In genomic region chr5:93282446-93283107, GRCm38 (mm10) we compare ENCODE assay signal across 11 mouse cellular contexts. TPM values are rescaled to one million over a fixed set of nuclear protein-coding genes. Genes with fewer than 3 reads are reported as not detected.
DNase-seq lines count a peak whose midpoint lies in the region; ATAC-seq lines count a peak whose summit lies in the region.
"Had no signal": no experiment of that assay in that cellular context is flagged by ENCODE, and none has a peak within 500 bp of the region (broad histone marks: within the 10 kb centered on the region; RNA-seq: fewer than 3 reads in every experiment).

No protein-coding gene starts in this region.

- H3K27me3 ChIP-seq in midbrain, embryonic 11.5 days (ENCODE audit: control insufficient read depth, insufficient read depth, low read length), result no peaks in the 10 kb centered on the region
- H3K27me3 ChIP-seq in midbrain, embryonic 10.5 days (ENCODE audit: low read depth, poor library complexity, severe bottlenecking), result no peaks in the 10 kb centered on the region
- no peaks in the 10 kb centered on the region for H3K27me3 ChIP-seq in heart, embryonic 15.5 days
- H3K27me3 ChIP-seq in limb, embryonic 13.5 days, result no peaks in the 10 kb centered on the region
- H3K27me3 ChIP-seq in stomach, embryonic 16.5 days (ENCODE audit: control insufficient read depth, insufficient read depth, low read length), result no peaks in the 10 kb centered on the region
- H3K27me3 ChIP-seq: CH12.LX had no signal

- no peaks in the 10 kb centered on the region for H3K36me3 ChIP-seq in midbrain, embryonic 11.5 days (ENCODE audit: control insufficient read depth, insufficient read depth, low read length)
- H3K36me3 ChIP-seq in midbrain, embryonic 10.5 days, result peaks cover 8% of the 10 kb centered on the region
- peaks cover 5% of the 10 kb centered on the region; the same call in 1 of the 2 replicates for H3K36me3 ChIP-seq in heart, embryonic 15.5 days
- H3K36me3 ChIP-seq in limb, embryonic 13.5 days, result peaks cover 13% of the 10 kb centered on the region
- H3K36me3 ChIP-seq in stomach, embryonic 16.5 days (ENCODE audit: control insufficient read depth, insufficient read depth, low read length), result no peaks in the 10 kb centered on the region

- ATAC-seq in midbrain, embryonic 11.5 days (ENCODE audit: low FRiP score), result no peak
- ATAC-seq in heart, embryonic 15.5 days (replicated peaks; ENCODE audit: insufficient number of reproducible peaks, insufficient read depth, low FRiP score, low read depth), result peak; percentile 47; the same call in 1 of the 2 replicates
- ATAC-seq in limb, embryonic 13.5 days (ENCODE audit: low FRiP score, low read depth), result peak; percentile 46
- ATAC-seq in stomach, embryonic 16.5 days (ENCODE audit: insufficient read depth, low FRiP score), result peak; percentile 85

- no peaks in the 10 kb centered on the region for H3K9me3 ChIP-seq in midbrain, embryonic 11.5 days (ENCODE audit: control insufficient read depth, low read length)
- H3K9me3 ChIP-seq in midbrain, embryonic 10.5 days (replicated peaks), result no peaks in the 10 kb centered on the region
- H3K9me3 ChIP-seq in heart, embryonic 15.5 days (replicated peaks), result no peaks in the 10 kb centered on the region
- no peaks in the 10 kb centered on the region for H3K9me3 ChIP-seq in limb, embryonic 13.5 days
- H3K9me3 ChIP-seq in stomach, embryonic 16.5 days (replicated peaks; ENCODE audit: control insufficient read depth, low read length), result no peaks in the 10 kb centered on the region

- 88% methylated on average over 14 of the region's 14 CpGs for WGBS in midbrain, embryonic 11.5 days
- WGBS in midbrain, embryonic 10.5 days, result 86% methylated on average over 14 of the region's 14 CpGs
- WGBS in heart, embryonic 15.5 days, result 65% methylated on average over 14 of the region's 14 CpGs
- WGBS in limb, embryonic 13.5 days, result 66% methylated on average over 14 of the region's 14 CpGs
- 69% methylated on average over 14 of the region's 14 CpGs for WGBS in stomach, embryonic 16.5 days

- DNase-seq in midbrain, embryonic 11.5 days (ENCODE audit: low spot score, missing footprints), result peak; percentile 76
- DNase-seq in midbrain, embryonic 10.5 days (ENCODE audit: low spot score), result no peak
- no peak for DNase-seq in right cerebral cortex, postnatal 36 days (ENCODE audit: low spot score in 2 of 2)
- DNase-seq in embryo, embryonic 10 days (ENCODE audit: low spot score), result no peak
- no peak for DNase-seq in left cerebral cortex, postnatal 4 days
- DNase-seq: cerebellum, postnatal 36 days; spleen, adult 18-20 months had no signal

- H3K27ac ChIP-seq in midbrain, embryonic 11.5 days (ENCODE audit: low read depth, low read length), result no peak overlapping the region
- no peak overlapping the region for H3K27ac ChIP-seq in midbrain, embryonic 10.5 days (replicated peaks)
- no peak overlapping the region for H3K27ac ChIP-seq in heart, embryonic 15.5 days
- no peak overlapping the region; the same call in 1 of the 2 replicates for H3K27ac ChIP-seq in limb, embryonic 13.5 days
- no peak overlapping the region for H3K27ac ChIP-seq in stomach, embryonic 16.5 days (ENCODE audit: low read length)

- no peak overlapping the region for H3K9ac ChIP-seq in midbrain, embryonic 11.5 days (ENCODE audit: low read length)
- H3K9ac ChIP-seq in heart, embryonic 15.5 days, result no peak overlapping the region
- no peak overlapping the region for H3K9ac ChIP-seq in limb, embryonic 13.5 days
- H3K9ac ChIP-seq in stomach, embryonic 16.5 days (ENCODE audit: low read length), result no peak overlapping the region

- H3K4me1 ChIP-seq in midbrain, embryonic 11.5 days (ENCODE audit: control insufficient read depth, insufficient read depth, low read length), result no peaks in the 10 kb centered on the region
- no peaks in the 10 kb centered on the region for H3K4me1 ChIP-seq in midbrain, embryonic 10.5 days
- H3K4me1 ChIP-seq in heart, embryonic 15.5 days (replicated peaks), result no peaks in the 10 kb centered on the region; the same call in 1 of the 2 replicates
- H3K4me1 ChIP-seq in limb, embryonic 13.5 days, result no peaks in the 10 kb centered on the region
- H3K4me1 ChIP-seq in stomach, embryonic 16.5 days (ENCODE audit: control insufficient read depth, insufficient read depth, low read length), result no peaks in the 10 kb centered on the region

- no peak overlapping the region for H3K4me2 ChIP-seq in midbrain, embryonic 11.5 days
- H3K4me2 ChIP-seq in heart, embryonic 15.5 days, result no peak overlapping the region
- H3K4me2 ChIP-seq in limb, embryonic 13.5 days (replicated peaks), result no peak overlapping the region
- no peak overlapping the region for H3K4me2 ChIP-seq in stomach, embryonic 16.5 days (ENCODE audit: low read depth, low read length)

- no peak overlapping the region for H3K4me3 ChIP-seq in midbrain, embryonic 11.5 days (ENCODE audit: low read depth, low read length)
- no peak overlapping the region for H3K4me3 ChIP-seq in midbrain, embryonic 10.5 days
- no peak overlapping the region for H3K4me3 ChIP-seq in heart, embryonic 15.5 days
- H3K4me3 ChIP-seq in limb, embryonic 13.5 days, result no peak overlapping the region
- H3K4me3 ChIP-seq in stomach, embryonic 16.5 days (replicated peaks; ENCODE audit: low read length), result no peak overlapping the region

- intact Hi-C loops in left cerebral cortex, postnatal 4 days (cut with DNase I), result no loop called here

RNA-seq across cellular contexts. Expression of gene Ccng2, which starts 15.5 kb away (rescaled TPM):
- polyA plus RNA-seq in midbrain, embryonic 11.5 days (2014; fragmentation: Nextera tagmentation; extraction: Ambion mirVana), result 94.2 and 97.7 TPM in 2 replicates
- polyA plus RNA-seq in midbrain, embryonic 10.5 days (2016; fragmentation: Nextera tagmentation; extraction: Ambion mirVana), result 44.5 and 66.7 TPM in 2 replicates
- 38.0 and 44.7 TPM in 2 replicates for polyA plus RNA-seq in heart, embryonic 15.5 days (2015; fragmentation: Nextera tagmentation; extraction: Ambion mirVana)
- 81.9 and 85.8 TPM in 2 replicates for polyA plus RNA-seq in limb, embryonic 13.5 days (2015; fragmentation: Nextera tagmentation; extraction: Ambion mirVana)
- polyA plus RNA-seq in stomach, embryonic 16.5 days (2015; fragmentation: Nextera tagmentation; extraction: Ambion mirVana), result 32.3 and 32.5 TPM in 2 replicates
- total RNA-seq in left cerebral cortex, postnatal 4 days (2021), result 10 to 100 TPM; 46.3 to 50.2 TPM
